Mouse (Mus musculus) CD8-positive naive resting alpha-beta T cell, adult 2 months (primary cell): ENCODE measurements around the gene Acsl1.
"Not testable (repeated sequence)": the region's sequence is repeated elsewhere in the genome, so short reads cannot be mapped to it uniquely, and the experiment has no call there.

Experiments used
- DNase-seq, 2 experiments: peaks; one replicate each; pipeline ENCODE4 v3.0.0; 2022; ENCODE audit warnings: low read depth in 2 of 2, low spot score in 2 of 2

Acsl1 gene

DNA sequence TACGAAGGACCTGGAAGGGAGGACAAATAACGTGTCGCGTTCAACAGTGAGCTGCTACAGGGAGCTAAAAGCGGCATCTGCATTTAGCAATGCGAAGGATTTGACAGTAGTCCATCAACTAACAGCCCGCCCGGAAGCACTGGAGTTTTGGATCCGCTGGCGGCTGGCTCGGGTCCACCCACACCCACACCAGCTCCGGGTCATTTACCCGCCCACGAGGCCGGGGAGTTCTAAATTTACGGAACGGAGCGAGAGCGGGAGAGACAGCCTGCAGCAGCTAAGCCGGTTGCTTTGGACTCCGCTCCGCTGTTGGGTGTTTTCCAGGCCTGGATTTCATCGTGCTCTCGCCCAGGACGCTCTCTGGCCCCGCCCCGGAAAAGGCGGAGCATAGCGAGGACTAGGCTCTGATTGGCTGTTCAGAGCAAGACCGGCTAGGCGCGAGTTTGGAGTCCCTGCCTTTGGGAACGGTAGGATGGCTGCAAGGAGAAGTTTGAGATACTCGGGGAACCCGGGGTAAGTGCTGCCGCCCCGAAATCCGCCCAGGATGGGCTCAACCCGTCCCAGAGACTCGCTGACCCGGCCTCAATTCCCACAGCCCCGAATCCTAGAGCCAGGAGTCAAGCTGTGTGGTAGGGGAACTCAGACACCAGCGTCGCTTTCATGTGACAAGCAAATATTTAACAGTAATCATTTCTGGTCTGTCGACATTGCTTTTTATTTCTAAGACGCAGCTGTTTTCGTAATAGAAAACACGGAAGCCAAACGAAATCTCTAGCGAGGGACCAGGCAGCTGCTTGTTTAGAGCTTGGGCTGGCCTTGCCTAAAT, 81.0 kb downstream of the Acsl1 start, which contains the start of gene Cenpu:
Gene Cenpu (plus strand): TSS at position 414 of the 826 bp plus-strand sequence.
- peak; percentile 97 to 99 for DNase-seq

DNA sequence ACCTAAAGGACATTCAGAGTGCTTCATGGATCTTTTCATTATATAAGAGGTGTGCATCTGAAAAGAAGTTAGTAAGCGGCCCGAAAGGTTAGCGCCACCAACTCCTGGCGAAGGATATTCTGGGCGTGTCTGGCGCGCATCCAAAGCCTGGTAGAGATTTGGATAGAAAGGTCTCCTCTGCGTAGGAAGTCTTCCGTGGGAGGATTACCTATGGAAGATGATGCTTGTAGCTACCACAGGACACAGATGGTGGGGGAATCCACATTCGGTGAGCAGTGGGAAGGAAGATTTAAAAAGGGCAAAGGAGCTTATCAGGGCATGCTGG, 81.6 kb downstream of the Acsl1 start:
- peak in 1 of 2 experiments; percentile 2 for DNase-seq

DNA sequence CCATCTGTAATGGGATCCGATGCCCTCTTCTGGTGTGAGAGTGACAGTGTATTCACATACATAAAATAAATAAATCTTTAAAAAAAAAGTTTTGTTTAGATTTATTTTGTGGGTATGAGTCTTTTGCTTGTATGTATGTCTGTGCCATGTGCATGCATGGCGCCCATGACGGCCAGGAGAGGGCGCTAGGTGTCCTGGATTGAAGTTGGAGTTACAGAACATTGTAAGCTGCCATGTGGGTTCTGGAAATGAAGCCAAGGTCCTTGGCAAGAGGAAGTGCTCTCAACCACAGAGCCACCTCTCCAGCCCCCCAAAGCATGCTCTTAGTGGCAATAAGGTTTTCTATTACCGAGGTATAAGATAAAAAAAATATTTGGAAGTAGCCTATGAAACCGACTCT, 88.6 kb downstream of the Acsl1 start:
- no peak for DNase-seq

DNA sequence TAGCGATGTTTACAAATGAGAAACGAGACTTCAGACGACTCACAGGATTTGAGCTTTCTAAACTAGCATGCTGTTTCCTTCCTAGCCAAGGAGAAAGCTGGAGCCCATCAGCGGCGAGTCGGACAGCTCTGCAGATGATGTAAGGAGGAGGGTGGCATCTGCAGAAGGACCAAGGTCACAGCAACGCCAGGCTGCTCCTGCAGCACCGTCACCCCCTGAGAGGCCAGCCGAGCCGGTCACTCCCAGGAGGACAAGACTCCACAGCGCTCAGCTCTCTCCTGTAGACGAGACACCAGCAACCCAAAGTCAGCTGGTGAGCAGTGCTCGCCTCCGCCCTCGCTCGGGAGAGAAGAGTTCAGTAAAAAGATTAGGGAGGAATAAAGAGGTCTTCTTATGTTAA, 91.5 kb downstream of the Acsl1 start:
- no peak for DNase-seq

DNA sequence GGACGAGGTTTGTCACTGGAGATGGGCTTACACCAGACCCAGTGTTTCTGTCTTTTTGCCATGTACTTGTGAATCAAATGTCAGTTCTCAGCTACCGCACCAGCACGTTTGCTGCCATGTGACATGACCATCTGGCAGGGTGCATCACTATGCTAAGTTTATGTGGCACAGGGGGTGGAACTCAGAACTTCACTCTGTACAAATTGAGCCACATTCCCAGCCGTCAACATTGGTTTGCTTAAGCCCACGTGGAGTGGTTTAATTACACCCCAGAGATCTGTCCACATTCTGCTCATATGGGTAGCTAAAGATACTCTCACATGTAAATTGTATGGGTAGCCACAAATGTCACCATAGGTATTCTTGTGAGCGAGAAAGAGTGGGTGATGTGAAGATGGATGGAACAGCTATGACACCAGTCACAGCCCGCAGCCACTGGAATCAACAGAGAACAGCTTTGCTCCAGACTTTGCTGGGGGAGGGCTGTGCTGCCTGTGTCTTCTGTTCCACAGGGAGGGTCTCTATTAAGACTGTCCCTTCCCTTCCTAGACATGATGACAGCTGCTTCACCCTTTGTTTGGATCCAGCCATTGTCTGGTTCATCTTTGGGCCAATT, 96.2 kb downstream of the Acsl1 start:
- DNase-seq = no peak

DNA sequence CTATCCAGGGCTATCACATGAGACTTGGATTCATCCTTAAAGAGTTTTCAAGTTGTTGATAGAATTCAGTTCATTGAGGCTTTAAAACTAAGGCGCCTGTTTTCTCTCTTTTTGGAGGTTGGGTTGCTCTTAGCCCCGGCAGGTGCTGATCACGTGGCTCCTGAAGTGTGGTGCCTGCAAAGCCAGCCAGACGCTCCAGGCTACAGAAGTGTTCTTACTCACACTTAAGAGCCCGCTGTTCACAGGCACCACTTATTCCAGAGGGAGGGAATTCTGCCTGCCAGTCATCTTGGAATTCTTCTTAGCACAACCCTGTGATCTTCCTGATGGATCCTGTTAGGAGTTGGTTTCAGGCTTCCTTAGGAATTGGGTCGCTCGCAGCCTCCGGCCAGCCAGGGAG, 97.1 kb downstream of the Acsl1 start:
- DNase-seq = no peak

DNA sequence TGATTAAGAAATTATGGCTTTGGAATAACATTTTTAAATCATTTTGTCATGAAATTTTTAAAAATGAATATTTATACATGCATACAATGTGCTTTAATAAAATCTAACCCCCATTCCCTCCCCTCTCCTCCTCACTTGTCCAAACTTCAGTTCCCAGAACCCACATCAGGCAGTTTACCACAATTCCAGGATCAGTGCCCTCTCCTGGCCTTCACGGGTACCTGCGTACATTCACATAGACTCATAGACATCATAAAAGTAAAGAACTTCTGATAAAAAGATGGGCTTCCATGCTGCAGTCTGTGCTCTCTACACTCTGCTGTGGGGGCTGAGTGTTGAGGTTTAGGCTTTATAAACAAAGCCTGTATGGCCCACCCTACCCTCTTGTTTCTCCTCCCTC, 98.1 kb downstream of the Acsl1 start:
- no peak for DNase-seq

DNA sequence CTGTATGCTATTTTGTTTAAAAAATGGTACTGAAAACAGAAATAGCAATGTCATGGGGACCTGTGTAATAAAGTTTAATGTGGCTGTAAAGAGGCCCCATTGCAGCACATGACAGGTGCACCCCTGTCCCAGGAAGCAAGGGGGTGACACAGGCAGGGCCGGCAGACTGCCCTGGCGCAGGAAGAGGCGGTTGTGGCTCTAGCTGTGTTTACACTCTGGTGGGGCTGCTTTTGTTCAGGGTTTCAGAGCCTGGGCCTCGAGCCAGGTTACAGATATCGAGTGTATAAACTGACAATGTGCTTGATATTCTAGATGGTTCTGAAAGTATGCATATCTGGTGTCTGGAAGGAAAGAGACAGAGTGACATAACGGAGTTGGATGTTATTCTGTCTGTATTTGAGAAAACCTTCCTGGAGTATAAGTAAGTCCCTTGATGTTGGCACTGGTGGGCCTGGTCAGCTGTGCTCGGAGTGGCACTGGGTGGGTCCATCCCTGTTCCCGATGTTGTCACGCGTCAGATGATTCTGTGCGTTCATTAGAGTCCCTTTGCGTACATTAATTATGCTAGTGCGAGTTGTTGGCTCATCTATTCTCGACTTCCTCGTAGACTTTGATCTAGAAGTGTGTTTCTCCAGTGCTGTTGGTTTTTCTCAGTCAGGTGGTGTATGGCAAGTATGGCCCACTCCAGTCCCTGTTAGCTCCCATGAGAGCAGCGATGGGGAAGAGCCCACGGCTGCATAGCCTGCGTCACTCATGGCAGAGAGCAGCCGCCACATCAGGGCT, 99.0 kb downstream of the Acsl1 start:
- DNase-seq = no peak

DNA sequence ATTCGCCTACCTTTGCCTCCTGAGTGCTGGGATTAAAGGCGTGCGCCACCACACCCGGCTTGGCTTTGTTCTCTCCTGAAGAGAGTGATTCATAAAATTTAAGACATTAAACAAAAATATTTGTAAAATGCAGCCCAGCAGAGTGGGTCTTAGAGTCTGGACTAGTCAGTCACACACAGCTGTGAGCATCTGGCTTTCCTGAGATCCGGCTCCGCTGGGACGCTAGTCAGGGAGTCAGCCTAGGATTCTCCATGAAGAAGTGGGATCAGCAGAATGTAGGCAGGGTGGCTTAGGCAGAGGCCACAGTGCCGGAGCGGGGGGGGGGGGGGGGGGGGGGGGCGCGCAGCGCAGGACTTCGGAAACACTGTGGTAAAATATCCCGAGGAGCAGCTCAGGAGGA, 99.8 kb downstream of the Acsl1 start:
- no peak for DNase-seq

DNA sequence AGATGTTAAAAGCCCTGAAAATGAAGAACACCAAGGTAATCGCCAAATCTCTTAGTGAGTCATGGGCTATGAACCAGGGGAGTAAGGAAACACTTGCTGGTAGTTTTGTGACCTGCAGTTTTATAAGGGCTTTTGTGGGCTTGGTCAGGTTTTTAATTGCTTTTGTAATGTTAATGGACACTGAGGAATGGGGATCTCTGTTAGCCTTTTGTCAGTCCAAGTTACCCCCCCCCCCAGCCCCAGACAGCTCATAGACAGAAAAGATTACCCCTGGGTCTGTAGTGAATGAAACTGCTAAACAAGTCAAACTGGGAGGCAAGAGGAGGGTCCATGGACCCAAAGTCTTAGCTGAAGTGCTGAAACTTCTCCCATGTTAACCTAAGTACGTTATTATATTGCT, 102.6 kb downstream of the Acsl1 start:
- no peak for DNase-seq

DNA sequence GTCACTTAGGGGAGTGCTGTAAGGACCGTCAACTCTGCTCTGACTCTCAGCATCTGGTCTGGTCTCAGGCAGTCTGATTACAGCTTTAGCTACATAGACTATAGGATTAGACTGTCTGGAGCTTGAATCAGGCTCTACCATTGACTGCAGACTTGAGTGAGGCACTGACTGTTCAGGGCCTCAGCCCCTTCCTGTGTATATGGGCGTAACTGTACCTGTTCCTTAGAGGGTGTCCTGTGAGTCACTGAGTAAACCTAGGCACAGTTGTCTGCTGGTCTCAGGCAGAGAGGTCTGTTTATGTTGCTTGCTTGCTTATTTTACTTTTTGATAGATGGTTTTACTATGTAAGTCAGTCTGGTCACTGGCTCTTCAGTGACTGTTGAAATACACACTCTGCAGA, 103.1 kb downstream of the Acsl1 start:
- no peak for DNase-seq

DNA sequence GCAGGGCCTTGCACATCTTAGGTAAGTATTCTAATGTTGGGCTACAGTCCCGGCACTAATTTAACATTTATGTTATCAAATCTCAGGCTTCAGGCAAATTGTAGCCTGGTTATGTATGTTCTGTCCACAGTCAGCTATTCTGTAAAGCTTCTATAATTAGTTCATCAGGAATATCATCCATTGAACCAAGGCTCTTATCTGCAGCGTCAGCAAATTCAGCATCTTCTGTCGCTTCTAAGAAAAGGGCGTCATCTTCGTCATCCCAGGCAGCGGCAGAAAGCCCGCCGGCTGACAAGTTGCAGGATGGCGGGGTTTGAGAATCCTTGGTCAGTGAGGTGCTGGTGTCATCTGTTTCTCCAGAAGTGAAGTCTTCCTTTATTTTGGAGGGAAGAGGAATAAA, 108.0 kb downstream of the Acsl1 start:
- no peak for DNase-seq

DNA sequence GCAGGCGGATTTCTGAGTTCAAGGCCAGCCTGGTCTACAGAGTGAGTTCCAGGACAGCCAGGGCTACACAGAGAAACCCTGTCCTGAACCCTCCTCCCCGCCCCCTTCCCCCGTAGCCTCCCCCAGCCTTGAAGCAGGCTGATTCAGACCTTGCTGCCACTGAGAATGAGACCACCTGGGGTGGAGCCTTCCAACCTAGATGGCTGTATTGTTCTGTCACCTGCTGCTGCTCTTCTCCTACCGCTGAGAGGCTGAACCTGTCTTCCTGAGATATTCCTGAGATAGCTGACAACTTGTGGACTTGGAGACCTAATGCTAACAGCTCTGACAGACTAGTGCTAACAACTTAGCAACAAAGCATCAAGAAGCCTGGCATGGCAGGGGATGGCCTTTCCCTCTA, 113.5 kb downstream of the Acsl1 start:
- not testable (repeated sequence) for DNase-seq

DNA sequence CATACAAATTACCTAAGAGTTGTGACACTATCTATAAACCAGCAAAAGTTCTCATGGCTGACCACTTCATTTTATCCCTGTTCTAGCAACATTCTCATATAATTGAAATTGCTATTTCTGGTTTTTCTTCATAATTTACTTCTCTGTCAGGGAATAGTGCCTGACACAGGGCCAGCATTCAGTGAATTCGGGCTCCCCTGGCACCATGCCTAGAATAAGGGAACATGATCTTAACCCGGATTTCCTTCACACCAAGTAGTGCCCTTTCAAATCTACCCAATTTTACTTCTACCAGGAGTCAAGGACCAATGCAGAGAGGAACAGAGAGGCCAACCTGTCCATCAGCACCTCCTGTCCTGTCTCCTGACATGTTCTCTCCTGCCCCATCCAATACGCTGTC, 114.7 kb downstream of the Acsl1 start:
- no peak for DNase-seq
